11 mouse cellular contexts compared by ENCODE assay signal in the genomic region with DNA sequence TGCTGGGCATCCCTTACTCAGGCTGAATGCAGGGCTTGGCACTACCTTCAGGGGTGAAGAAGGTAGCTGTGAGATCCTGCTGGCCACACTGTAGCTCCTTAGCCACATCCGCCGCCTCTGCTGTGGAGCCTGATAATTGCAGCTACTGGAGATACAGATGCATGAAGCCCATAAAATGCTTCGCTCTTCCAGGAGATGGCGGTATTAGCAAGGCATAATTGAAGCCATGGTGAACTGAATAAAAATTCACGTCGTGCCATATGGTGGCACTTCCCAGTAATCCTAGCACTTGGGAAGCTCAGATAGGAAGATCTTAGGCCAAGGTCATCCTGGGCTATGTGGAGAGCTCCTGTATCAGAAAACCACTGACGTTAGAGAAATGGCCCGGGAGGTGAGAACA. TPM values are rescaled to one million over a fixed set of nuclear protein-coding genes. Genes with fewer than 3 reads are reported as not detected.
DNase-seq lines count a peak whose midpoint lies in the region; ATAC-seq and TF ChIP-seq lines count a peak whose summit lies in the region.
"Had no signal": no experiment of that assay in that cellular context is flagged by ENCODE, and none has a peak within 500 bp of the region (broad histone marks: within the 10 kb centered on the region; RNA-seq: fewer than 3 reads in every experiment).

No protein-coding gene starts in this region.

- no peaks in the 10 kb centered on the region for H3K9me3 ChIP-seq in CH12.LX (replicated peaks; ENCODE audit: low read length)
- H3K9me3 ChIP-seq: limb, embryonic 13.5 days; midbrain, embryonic 15.5 days had no signal

- peak; percentile 35 for TF ChIP-seq CTCF in left cerebral cortex, adult 2 months (IDR thresholded peaks at IDR 0.05)
- peak in 1 of 2 experiments; percentile 62; a peak in 3 of 4 replicates for TF ChIP-seq CTCF in CH12.LX (conservative IDR thresholded peaks at IDR 0.05 in 1 of 2, IDR thresholded peaks at IDR 0.05 in 1 of 2; ENCODE audit: low read depth in 2 of 2, low read length in 2 of 2)

- peak; percentile 30 for DNase-seq in CD4-positive, CD25-positive, alpha-beta regulatory T cell, adult 2 months (ENCODE audit: low read depth, low spot score)
- no peak for DNase-seq in left cerebral cortex, adult 2 months (ENCODE audit: extremely low spot score in 1 of 2, low spot score in 2 of 2)
- no peak for DNase-seq in left cerebral cortex, adult 18-20 months (ENCODE audit: low spot score in 2 of 2)
- DNase-seq in CH12.LX (ENCODE audit: extremely low read depth): peak; percentile 43
- DNase-seq in spleen, postnatal 10 days (ENCODE audit: low spot score in 2 of 2): no peak
- no peak for DNase-seq in urinary bladder, postnatal 36 days (ENCODE audit: low spot score in 2 of 2)

- intact Hi-C loops in left cerebral cortex, adult 2 months (cut with DNase I): no loop called here

- TF ChIP-seq POLR2A in CH12.LX (IDR thresholded peaks at IDR 0.05; ENCODE audit: low read depth, low read length): no peak

- no peak overlapping the region for H3K27ac ChIP-seq in left cerebral cortex, adult 2 months
- no peak overlapping the region for H3K27ac ChIP-seq in CH12.LX (ENCODE audit: insufficient read depth, low read depth)
- H3K27ac ChIP-seq: limb, embryonic 13.5 days; midbrain, embryonic 15.5 days had no signal

- ATAC-seq in CD4-positive, CD25-positive, alpha-beta regulatory T cell, adult 4 months: no peak
- ATAC-seq in granulocyte monocyte progenitor cell, adult 5-6 weeks (replicated peaks; ENCODE audit: poor library complexity, severe bottlenecking): 0 out of 2 replicates have a peak, but pooled peaks have one; percentile 27
- ATAC-seq: activated CD4-positive, CD25-positive, alpha-beta regulatory T cell, adult 4 months; midbrain, embryonic 15.5 days had no signal

- in situ Hi-C loops in CH12.LX (cut with MboI; ENCODE audit: low pct_ligation_motif_present, low pct_unique_long_range_greater_than_20kb, low sequenced_read_pairs): no loop called here

- no peak overlapping the region for H3K4me3 ChIP-seq in left cerebral cortex, adult 2 months
- H3K4me3 ChIP-seq in CH12.LX (replicated peaks in 1 of 3; ENCODE audit: low read depth in 2 of 3, low read length in 2 of 3, poor library complexity in 1 of 3): no peak overlapping the region
- H3K4me3 ChIP-seq: limb, embryonic 13.5 days; midbrain, embryonic 15.5 days had no signal

- H3K79me2 ChIP-seq in CH12.LX (replicated peaks; ENCODE audit: control insufficient read depth, extremely low read depth, insufficient read depth, poor library complexity, severe bottlenecking): no peaks in the 10 kb centered on the region

- peaks cover 11 to 29% of the 10 kb centered on the region in 2 experiments for H3K36me3 ChIP-seq in CH12.LX (replicated peaks in 1 of 2; ENCODE audit: control insufficient read depth in 1 of 2, insufficient read depth in 1 of 2, low read length in 1 of 2)

- no peak for TF ChIP-seq EP300 in CH12.LX (IDR thresholded peaks at IDR 0.05; ENCODE audit: low read length)

- dilution Hi-C loops in CH12.LX (cut with MboI; ENCODE audit: extremely low pct_ligation_motif_present, extremely low pct_unique_long_range_greater_than_20kb, low sequenced_read_pairs): no loop called here

- H3K4me2 ChIP-seq in CH12.LX (ENCODE audit: insufficient read depth, low read depth, poor library complexity, severe bottlenecking): no peak overlapping the region
- H3K4me2 ChIP-seq: limb, embryonic 13.5 days; midbrain, embryonic 15.5 days had no signal

- H3K4me1 ChIP-seq in CH12.LX (ENCODE audit: control insufficient read depth in 1 of 2, insufficient read depth in 2 of 2): peaks cover 4 to 15% of the 10 kb centered on the region in 2 experiments; a peak in 3 of 4 replicates
- H3K4me1 ChIP-seq: limb, embryonic 13.5 days; midbrain, embryonic 15.5 days had no signal

- no peak overlapping the region for H3K9ac ChIP-seq in CH12.LX (ENCODE audit: insufficient read depth, low read depth)
- H3K9ac ChIP-seq: limb, embryonic 13.5 days; midbrain, embryonic 15.5 days had no signal

- TF ChIP-seq RAD21 in CH12.LX (IDR thresholded peaks at IDR 0.05; ENCODE audit: low read depth, low read length): peak; percentile 53

- H3K27me3 ChIP-seq in CH12.LX (replicated peaks): no peaks in the 10 kb centered on the region
- H3K27me3 ChIP-seq: limb, embryonic 13.5 days; midbrain, embryonic 15.5 days had no signal

TF ChIP-seq in CH12.LX, 34 proteins besides CTCF, POLR2A, EP300 and RAD21:
- TF ChIP-seq SMC3 (IDR thresholded peaks at IDR 0.05; ENCODE audit: low read depth, low read length) (peak; percentile 30), PAX5 (IDR thresholded peaks at IDR 0.05; ENCODE audit: low read length) (no peak)
TF ChIP-seq in CH12.LX: peak in this region for 1.

RNA-seq across cellular contexts. Expression of gene Slc25a20, which starts 8.0 kb away (rescaled TPM):
- polyA plus RNA-seq in CD4-positive, CD25-positive, alpha-beta regulatory T cell, adult 4 months (2017; shearing (Covaris generic)): 10 to 100 TPM; 40.4 to 61.1 TPM
- total RNA-seq in left cerebral cortex, adult 2 months (2021): 10 to 100 TPM; 11.5 to 12.3 TPM
- 10 to 100 TPM; 11.5 to 13.7 TPM for total RNA-seq in left cerebral cortex, adult 18-20 months (2021)
- total RNA-seq in CH12.LX (2012; rRNA removed) (15.9 and 20.9 TPM in 2 replicates), CH12.LX (2014; rRNA removed) (18.9 and 20.8 TPM in 2 replicates)
- 16.7 and 18.6 TPM in 2 replicates for polyA plus RNA-seq in CH12.LX (2012; ENCODE audit: insufficient read length, low read depth)
- 20.2 and 28.6 TPM in 2 replicates for total RNA-seq in granulocyte monocyte progenitor cell, adult 5-6 weeks (2014; fragmentation: Nextera tagmentation)
- total RNA-seq in granulocyte monocyte progenitor cell, adult 5-6 weeks (2017): 28.7 and 30.3 TPM in 2 replicates

RNA-seq across cellular contexts. Expression of gene Prkar2a, which starts 19.2 kb away (rescaled TPM):
- polyA plus RNA-seq in CD4-positive, CD25-positive, alpha-beta regulatory T cell, adult 4 months (2017; shearing (Covaris generic)): 1 to 10 TPM; 3.7 to 6.7 TPM
- 10 to 100 TPM; 47.0 to 48.3 TPM for total RNA-seq in left cerebral cortex, adult 2 months (2021)
- total RNA-seq in left cerebral cortex, adult 18-20 months (2021): 10 to 100 TPM; 47.7 to 50.9 TPM
- 14.9 and 18.8 TPM in 2 replicates for total RNA-seq in CH12.LX (2012; rRNA removed)
- total RNA-seq in CH12.LX (2014; rRNA removed): 10.1 and 13.6 TPM in 2 replicates
- polyA plus RNA-seq in CH12.LX (2012; ENCODE audit: insufficient read length, low read depth): 41.4 and 44.4 TPM in 2 replicates
- 22.8 and 22.9 TPM in 2 replicates for total RNA-seq in granulocyte monocyte progenitor cell, adult 5-6 weeks (2014; fragmentation: Nextera tagmentation)
- 28.6 and 37.8 TPM in 2 replicates for total RNA-seq in granulocyte monocyte progenitor cell, adult 5-6 weeks (2017)

RNA-seq across cellular contexts. Expression of gene Arih2, which starts 20.7 kb away (rescaled TPM):
- 10 to 100 TPM; 61.3 to 92.7 TPM for polyA plus RNA-seq in CD4-positive, CD25-positive, alpha-beta regulatory T cell, adult 4 months (2017; shearing (Covaris generic))
- total RNA-seq in left cerebral cortex, adult 2 months (2021): 10 to 100 TPM; 51.7 to 53.8 TPM
- total RNA-seq in left cerebral cortex, adult 18-20 months (2021): 10 to 100 TPM; 51.0 to 51.8 TPM
- total RNA-seq in CH12.LX (2012; rRNA removed) (28.1 and 29.0 TPM in 2 replicates), CH12.LX (2014; rRNA removed) (33.5 and 41.2 TPM in 2 replicates)
- 35.3 and 36.6 TPM in 2 replicates for polyA plus RNA-seq in CH12.LX (2012; ENCODE audit: insufficient read length, low read depth)
- total RNA-seq in granulocyte monocyte progenitor cell, adult 5-6 weeks (2014; fragmentation: Nextera tagmentation): 32.9 and 36.9 TPM in 2 replicates
- total RNA-seq in granulocyte monocyte progenitor cell, adult 5-6 weeks (2017): 32.2 and 33.4 TPM in 2 replicates

Comparison
In these comparisons a context has a peak if more than half of its experiments do, and no peak if none do; other contexts are left out.
1. DNase-seq: peak in CD4-positive, CD25-positive, alpha-beta regulatory T cell, adult 2 months (single experiment) and CH12.LX (single experiment); none in left cerebral cortex, adult 2 months (0 of 2), left cerebral cortex, adult 18-20 months (0 of 2), spleen, postnatal 10 days (0 of 2) and urinary bladder, postnatal 36 days (0 of 2).